Mouse (Mus musculus) left cerebral cortex, adult 9 months (tissue): ENCODE measurements around the gene Gm8251.
"Not testable (repeated sequence)": the region's sequence is repeated elsewhere in the genome, so short reads cannot be mapped to it uniquely, and the experiment has no call there.

ENCODE experiments used
- DNase-seq, 2 experiments: peaks; one replicate each; pipeline ENCODE4 v3.0.0; 2022; ENCODE audit warnings: low spot score in 2 of 2

The Gm8251 gene

DNA sequence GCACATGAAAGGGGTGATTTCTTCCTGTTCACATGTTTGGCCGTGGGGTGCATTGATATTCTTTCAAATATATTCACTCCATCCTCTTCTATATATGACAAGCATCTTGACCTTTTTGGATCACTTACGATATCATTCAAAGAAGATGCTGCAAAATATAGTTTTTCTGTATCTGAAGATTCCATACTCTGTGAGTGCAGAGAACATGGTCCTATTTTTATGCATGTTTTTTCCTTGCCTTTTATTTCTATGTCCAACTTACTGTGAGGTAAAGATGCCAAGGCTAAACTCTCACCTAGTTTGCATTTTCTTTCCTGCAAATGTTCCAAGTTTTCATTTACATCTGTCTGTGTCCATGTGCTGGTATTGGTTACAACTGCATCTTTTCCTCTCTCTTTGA lies at the start of gene Gm8251:
Gene Gm8251, minus strand, starts transcription at position 101 of the 400 bp plus-strand sequence.
- no peak for DNase-seq

DNA sequence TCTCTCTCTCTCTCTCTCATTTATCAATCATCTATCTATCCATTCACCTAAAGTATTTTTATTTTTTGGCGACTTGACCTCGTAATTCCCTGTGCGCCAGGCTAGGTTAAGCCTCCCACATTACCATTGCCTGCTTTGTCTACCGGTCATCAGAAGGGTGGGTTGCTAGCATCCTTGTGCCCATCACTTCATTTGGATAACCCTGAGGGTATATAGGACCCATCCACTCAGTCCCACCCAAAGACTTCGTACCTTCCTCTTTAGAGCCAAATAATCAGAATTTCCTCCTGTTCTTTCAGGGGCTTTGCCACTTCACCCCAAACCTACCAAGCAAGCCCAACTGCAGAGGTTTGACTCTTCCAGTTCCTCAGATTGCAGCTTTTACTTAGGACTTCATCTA lies 41.2 kb upstream of the Gm8251 start:
- DNase-seq = no peak

DNA sequence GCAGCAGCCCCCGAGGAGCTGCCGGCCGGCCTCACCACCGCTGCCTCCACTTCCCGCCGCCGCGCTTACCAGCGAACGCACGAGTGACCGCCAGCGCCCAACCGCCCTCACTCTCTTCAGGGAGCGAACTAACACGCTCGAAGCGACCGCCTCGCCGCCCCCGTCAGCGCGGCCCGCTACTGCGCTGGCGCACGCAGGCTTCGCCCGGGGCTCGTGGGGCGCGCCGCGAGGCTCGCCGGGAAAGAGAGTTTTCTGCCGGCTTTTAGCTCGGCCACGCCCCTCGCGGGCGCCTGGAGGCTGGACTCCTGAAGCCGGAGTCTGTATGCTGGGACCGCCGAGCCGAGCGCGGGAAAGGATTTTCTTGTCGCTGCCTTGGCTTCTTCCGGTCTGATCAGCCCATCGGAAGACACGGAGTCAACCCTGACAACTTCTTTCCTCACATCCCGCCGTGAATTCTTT lies 40.6 kb upstream of the Gm8251 start, which contains the start of gene Tex30:
Gene Tex30, minus strand, starts transcription at position 183 of the 459 bp plus-strand sequence.
- peak; percentile 84 to 93 for DNase-seq

DNA sequence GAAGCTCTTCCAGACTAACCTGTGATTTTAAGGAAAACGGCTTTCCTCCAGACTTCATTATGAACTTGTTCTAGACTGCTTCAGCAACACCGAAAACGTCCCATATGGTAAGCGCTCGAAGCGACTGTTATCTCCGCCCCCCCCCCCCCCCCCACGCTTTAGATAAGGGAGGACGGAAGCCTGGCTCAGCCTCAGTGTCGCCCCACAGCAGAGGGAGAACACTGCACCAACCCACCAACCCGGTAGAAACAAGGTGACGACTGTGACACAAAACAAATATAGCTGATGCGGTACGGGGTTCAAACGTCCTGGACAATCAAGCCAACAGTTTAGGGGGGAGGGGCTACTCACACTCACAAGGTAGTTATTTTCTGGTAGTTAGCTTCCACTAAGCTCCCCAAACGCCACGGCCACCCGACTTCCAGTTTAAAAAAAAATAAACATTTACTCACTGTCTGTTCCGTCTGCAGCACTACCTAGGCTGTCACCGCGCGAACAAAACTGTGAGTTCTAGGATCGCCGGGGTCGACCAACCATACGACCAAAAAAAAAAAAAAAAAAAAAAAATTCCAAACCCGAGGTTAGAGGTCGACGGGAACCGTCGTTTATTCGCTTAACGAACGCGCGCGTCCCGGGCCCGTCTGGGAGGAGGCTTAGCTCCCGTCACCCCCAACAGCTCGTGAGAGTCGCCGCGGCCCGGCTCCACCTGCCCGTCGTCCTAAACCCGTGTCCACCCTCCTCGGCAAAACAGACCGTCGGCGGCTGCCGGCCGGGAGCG lies 39.9 kb upstream of the Gm8251 start:
- no peak for DNase-seq

DNA sequence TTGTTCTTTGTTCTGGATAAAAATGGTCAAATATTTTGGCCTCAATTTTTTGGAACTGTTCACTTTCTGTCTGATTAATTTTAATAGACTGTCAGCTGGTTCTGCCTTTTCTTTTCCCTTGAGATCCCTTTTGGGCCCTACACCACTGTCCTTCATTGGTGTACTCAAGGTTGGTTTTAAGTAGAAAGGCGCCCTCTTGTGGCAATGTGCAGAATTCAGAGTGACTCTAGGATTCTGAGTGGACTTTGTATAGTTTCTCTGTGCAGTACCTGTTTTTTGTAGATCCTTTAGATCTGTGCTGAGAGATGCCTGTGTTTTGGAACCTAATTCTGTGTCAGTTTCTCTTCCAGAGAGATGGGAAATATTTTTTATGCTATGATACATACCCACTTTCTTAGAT lies 2.9 kb upstream of the Gm8251 start:
- DNase-seq = peak in 1 of 2 experiments; percentile 71

DNA sequence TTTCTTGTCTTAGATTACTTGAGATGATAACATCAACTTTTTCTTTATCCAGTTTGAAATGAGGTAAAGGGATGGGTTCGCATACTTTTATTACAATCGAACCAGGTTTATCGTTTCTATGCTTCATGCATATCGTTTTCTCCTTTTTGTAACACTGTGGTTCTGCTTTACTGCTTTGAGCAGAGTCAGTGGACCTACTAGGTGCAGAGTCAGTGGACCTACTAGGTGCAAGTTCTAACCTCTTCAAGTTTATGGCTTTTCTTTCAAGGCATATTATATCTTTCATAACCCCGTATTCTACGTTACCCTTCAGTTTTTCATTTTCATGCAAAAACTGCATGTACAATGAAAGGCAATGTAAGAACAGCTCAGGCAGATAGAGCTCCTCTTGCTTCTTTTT lies 1.7 kb upstream of the Gm8251 start:
- no peak for DNase-seq

DNA sequence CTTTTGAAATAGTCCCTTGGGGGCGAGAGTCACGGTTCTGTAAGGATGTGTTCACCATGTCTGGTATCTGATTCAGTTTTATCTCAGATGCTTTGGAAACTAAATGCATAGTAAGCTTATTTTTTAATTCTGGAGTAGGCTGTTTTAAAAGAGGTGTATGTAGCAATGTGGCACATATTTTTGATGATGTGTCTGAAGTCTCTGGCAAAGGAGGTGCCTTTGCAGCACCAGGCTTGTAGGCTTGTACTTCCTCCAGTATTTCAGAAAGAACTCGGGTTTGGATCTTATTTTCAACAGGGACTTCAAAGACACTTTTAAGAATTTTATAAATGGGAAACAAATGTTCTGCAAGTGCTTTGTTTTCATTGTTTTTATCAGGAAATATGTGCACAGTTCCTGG lies 3.9 kb downstream of the Gm8251 start:
- DNase-seq = no peak

DNA sequence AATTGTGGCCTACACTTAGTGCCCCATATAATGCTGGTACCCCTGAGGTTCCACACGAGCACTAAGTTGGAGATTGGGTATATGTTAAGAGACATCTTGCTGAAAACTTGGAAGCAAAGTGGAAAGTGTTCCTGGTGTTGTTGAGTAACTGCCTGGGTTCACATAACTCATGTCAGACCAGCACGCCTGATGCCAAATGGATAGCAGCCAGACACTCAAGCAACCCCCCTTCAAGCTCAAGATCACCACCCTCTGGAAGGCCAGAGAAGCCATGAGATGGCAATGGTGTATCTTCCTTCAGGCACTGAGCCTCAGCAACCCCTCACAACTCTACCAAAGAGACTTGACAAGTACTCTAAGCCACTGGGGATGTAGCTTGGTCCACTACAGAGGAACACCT lies 15.2 kb downstream of the Gm8251 start:
- no peak for DNase-seq

DNA sequence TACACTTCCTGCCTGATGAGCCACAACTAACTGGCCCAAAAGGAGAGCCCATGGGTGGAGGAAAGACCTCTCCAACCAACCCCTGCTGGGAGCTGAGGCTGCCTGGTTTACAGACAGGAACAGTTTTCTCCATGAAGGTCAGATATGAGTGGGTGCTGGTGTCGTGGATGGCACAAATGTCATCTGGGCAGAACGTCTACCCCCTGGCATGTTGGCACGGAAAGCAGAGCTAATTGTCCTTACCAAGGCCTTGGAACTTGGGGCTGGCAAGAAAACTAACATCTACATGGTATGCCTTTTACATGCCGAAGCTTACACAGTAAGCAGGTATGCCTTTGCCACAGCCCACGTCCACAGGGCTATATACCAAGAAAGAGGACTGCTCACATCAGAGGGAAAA lies 16.0 kb downstream of the Gm8251 start:
- DNase-seq = not testable (repeated sequence)

DNA sequence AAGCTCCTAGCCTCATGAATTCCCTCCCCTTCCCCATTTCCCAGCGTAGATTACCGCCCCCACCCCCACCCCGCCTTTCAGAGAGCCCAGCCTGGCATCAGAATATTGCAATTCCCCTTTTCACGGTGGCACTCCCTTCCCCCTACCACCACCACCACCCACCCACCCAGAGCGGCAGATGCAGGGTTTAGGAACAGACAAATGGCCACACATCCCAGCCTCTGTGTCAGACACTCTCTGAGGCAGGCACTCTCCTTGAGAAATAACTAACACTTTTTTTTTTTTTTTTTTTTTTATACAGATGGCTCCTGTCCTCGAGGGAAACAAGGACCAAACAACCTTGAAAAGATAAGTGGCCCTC lies 19.2 kb downstream of the Gm8251 start:
- DNase-seq = no peak

DNA sequence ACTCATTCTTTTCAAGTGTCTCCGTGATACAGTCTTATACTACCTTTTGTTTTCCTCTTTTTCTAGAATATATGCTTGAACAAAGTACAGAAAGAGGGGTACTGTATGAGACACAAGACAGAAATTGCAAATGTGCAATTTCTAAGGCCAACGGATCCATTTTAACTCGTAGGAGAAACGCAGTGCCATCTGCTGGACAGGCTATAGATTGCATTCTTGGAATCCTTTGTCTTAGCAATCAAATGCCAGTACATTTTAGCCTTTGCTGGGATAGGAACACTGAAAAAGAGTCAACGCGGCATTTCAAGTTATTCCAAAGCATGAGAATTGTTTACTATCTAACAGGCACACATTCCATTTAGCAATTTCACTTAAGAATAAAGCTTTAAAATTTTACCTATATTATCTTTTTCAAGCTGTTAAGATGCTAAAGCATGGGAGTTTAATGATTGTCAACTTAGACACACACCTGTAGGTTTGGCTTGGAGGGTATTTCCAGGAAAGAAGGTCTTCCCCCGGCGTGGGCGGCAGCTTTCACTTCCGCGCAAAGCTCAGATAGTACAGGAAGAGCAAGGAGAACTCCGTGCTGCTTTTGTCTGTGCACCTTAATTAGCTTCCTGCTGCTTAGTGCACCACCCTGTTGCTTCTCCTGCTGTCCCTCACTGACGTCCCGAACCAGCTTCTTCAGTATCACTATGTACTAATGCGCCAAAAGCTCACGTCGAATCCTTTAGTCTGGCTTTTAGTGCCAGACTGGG lies 19.8 kb downstream of the Gm8251 start:
- DNase-seq = peak in 1 of 2 experiments; percentile 47

DNA sequence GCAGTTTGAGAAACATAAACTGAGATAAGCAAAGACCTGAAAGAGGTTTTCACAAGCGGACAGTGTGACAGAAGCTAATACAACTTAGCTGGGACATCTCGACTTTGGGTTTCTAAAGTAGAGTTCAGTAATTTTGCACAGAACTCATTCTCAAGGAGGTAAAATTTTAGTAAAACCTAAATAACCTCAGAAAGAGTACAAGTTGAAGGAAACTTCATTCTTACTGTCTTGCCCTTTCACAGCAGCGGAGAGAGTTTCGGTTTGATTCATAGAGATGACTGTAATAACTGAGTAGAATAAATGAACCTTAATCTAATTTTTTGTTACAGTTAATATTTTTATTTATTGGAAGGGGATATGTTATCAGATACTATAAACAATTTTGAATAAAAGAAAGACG lies 28.8 kb downstream of the Gm8251 start:
- no peak for DNase-seq

DNA sequence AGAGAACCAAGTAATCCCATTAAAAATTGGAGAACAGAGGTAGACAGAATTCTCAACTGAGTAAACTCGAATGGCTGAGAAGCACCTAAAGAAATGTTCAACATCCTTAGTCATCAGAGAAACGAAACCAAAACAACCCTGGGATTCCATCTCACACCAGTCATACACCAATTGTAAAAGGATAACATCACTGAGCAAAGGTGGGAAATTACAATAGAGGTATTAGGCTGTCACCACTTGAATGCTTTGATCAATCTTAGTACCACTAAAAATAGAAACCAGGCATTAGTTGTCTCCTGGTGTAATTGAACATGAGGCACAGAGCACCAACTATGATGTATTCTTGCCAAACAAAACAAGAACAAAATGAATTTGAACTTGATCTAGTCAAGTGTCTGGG lies 29.5 kb downstream of the Gm8251 start:
- no peak for DNase-seq

DNA sequence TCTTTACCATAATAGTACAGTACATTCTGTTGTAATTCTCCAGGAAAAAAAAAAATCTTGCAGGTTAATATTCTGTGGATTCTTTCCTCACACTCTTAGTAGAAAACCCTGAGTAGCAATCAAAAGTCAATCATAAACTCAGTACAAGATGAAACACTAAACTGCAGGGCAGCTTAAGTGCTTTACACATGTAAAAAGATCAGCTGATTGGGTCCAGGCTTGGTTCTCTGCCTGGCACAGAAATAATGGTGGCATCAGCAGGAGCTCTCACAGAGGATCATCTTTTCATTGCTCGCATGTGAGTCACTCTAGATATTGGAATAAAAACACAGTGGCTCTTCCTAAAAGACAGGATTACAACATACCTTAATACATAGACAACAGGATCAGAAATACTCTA lies 34.1 kb downstream of the Gm8251 start:
- no peak for DNase-seq

DNA sequence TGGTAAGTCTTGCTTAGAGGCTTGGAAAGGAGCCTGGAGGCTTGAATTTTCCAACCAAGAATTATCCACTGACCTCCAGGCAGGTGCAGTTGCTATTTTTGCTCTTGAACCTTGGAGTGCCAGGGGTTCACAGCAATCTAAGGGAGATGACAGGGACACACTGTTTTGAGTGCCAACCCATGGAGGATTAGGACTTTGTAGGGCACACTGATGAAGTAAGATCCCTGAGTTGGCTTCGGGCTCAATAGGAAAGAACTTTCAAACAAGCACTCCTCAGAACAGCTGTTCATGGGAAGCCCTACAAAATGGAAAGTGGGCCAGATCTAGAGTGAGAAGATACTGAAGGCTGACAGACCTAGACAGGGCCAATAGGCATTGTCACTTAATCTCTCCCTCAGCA lies 39.1 kb downstream of the Gm8251 start:
- no peak for DNase-seq

DNA sequence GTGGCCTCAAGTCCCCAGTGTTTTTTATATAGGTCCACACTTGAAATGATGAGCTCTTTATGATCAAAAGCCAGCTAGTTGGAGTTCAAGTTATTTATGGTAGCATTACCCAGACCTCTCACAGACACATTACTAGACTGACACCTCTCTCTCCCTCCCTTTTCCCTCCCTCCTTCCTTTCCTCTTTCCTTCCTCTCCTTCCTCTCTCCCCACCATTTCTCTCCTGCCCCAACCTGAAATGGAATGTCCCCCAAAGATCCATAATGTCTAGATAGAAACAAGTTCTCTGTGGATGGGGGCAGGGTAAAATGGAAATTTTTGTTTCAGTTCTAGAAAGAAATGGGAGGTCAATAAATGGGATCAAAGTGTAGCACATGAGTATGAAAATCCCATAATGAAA lies 41.8 kb downstream of the Gm8251 start, which contains the start of gene Mettl21c:
Gene Mettl21c, minus strand, starts transcription at position 101 of the 400 bp plus-strand sequence.
- no peak for DNase-seq

DNA sequence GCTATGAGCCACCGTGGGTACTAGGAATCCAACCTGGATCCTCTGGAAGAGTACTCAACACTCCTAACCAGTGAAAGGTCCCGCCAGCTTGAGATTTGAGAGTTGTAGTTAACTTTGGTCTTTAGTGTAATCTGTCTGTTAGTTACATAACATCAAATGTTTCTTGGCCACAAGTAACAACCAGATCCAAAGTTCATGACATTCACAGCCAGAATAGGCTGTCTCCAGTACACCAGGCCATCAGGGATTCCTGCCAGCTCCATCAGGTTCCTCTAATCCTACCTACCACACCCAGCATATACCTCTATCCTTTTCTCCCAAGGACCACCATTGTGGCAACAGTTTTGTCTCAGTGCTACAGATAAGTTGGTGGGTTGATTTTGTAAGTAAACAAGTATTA lies 46.2 kb downstream of the Gm8251 start:
- no peak for DNase-seq
